Mouse (Mus musculus) embryonic fibroblast, embryonic 13.5 days (primary cell): Measurements from ENCODE around the gene Vrk2. TPM values are rescaled to one million over a fixed set of nuclear protein-coding genes. Genes with fewer than 3 reads are reported as not detected.
A peak's percentile ranks its signal among the peaks of the same experiment; 100 is the strongest.

Experiments used
- H3K27ac ChIP-seq: 2 replicates; pipeline ENCODE4 v1.5.1; 2012; ENCODE audit warnings: low read length, control low read depth, inconsistent platforms; ENCODE audit not compliant: insufficient read depth
- H3K4me1 ChIP-seq: 2 replicates; pipeline ENCODE4 v1.6.1; 2011; ENCODE audit warnings: low read length; ENCODE audit not compliant: control insufficient read depth, insufficient read depth
- H3K4me3 ChIP-seq: 2 replicates; pipeline ENCODE4 v1.5.1; 2011; ENCODE audit warnings: mild to moderate bottlenecking, control low read depth, low read length; ENCODE audit not compliant: insufficient read depth
- CTCF ChIP-seq: IDR thresholded peaks from 2 replicates; pipeline ENCODE4 v1.5.1; 2011; ENCODE audit warnings: mild to moderate bottlenecking, control low read depth, low read length, moderate library complexity, borderline replicate concordance; ENCODE audit not compliant: insufficient read depth
- POLR2A ChIP-seq: IDR thresholded peaks from 2 replicates; pipeline ENCODE4 v1.6.1; 2011; ENCODE audit warnings: low read depth, mild to moderate bottlenecking, control low read depth, low read length, moderate library complexity
- polyA plus RNA-seq: library from polyadenylated mRNA; stranded (reverse); fragments of >200 nt; gene quantifications from 2 replicates; pipeline ENCODE4 v1.2.4, GENCODE M21; 2011; ENCODE audit warnings: low read depth; ENCODE audit not compliant: missing spikeins, insufficient read length

Vrk2 gene
- polyA plus RNA-seq, 1 experiment = 23.1 TPM

- TF ChIP-seq POLR2A = no peak
- no peak for TF ChIP-seq CTCF
- H3K27ac ChIP-seq = peak overlapping the region; percentile 28
- no peaks in the 10 kb centered on the region; the same call in 1 of the 2 replicates for H3K4me1 ChIP-seq
- H3K4me3 ChIP-seq = no peak overlapping the region
Measured at GRCm38 (mm10) chr11:26489761-26490466, 103.9 kb downstream of the Vrk2 start.

- no peak overlapping the region for H3K4me3 ChIP-seq
- H3K27ac ChIP-seq = no peak overlapping the region
- TF ChIP-seq CTCF = no peak
- TF ChIP-seq POLR2A = no peak
Measured at GRCm38 (mm10) chr11:26481691-26482242, 112.0 kb downstream of the Vrk2 start.

DNA sequence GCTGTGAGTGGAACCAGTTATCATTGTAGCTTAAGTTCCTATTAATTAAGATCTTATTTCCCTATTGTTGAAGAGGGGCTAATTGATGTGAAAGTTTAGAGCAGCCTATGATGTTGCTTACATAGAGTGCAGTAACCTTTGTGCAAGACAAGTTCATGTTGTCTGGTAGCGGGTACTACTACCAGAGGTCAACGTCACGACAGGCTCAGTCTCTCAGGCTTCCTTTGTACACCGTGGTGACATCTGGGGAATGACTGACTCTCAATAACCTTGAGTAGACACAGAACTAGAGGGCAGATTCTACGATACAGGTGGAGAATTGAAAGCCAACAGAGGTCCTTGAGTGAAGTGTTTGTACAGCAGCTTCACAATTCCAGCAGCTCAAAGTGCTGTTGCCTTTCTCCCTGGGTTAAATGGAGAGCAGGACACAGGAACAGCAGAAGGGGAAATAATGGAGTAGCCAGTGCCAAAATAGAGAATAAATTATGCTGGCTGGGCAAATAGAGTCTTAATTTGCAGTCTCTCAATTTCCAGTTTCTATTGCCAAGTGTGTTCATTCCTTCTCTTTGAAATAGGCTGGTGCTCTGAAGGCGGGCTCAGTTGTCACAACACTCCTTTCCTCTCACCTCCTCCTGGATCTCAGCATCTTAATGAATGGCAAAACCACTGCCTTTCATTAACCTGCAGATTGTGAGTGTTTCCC lies 116.6 kb downstream of the Vrk2 start:
- H3K4me1 ChIP-seq = 0 out of 2 replicates have a peak, but pooled peaks cover 3% of the 10 kb centered on the region
- TF ChIP-seq POLR2A (no peak), CTCF (no peak)
- no peak overlapping the region for H3K27ac ChIP-seq
- no peak overlapping the region for H3K4me3 ChIP-seq

More at GRCm38 (mm10) chr11:26481691-26482242, 112.0 kb downstream of the Vrk2 start:
- H3K4me1 ChIP-seq = no peaks in the 10 kb centered on the region

GRCm38 (mm10) chr11:26454081-26454480 lies 139.7 kb downstream of the Vrk2 start:
- Histone ChIP-seq H3K4me1 (no peaks in the 10 kb centered on the region), H3K27ac (no peak overlapping the region), H3K4me3 (no peak overlapping the region)
- TF ChIP-seq CTCF (no peak), POLR2A (no peak)

DNA sequence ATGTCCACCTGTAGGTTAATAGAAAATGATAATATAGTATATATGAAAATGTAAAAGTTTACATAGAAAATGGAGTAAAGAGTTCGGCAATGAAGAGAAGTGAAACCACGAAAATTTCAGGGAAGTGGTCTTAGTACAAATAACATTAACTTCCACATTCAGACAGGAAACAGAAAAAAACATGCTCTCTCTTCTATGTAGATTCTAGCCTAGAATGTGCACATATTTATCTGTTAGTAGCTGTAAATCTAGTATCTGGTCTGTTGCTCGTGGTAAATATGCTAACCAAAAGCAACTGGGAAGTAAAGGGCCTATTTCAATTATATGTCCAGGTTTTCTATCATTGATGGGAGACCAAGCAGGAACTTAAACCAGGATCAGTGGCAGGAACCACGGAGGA lies 141.1 kb downstream of the Vrk2 start:
- H3K4me3 ChIP-seq = no peak overlapping the region
- no peak overlapping the region for H3K27ac ChIP-seq
- no peak for TF ChIP-seq POLR2A
- TF ChIP-seq CTCF = no peak
- no peaks in the 10 kb centered on the region for H3K4me1 ChIP-seq

GRCm38 (mm10) chr11:26451228-26451627 lies 142.6 kb downstream of the Vrk2 start:
- TF ChIP-seq CTCF (no peak), POLR2A (no peak)
- H3K4me3 ChIP-seq = no peak overlapping the region
- H3K4me1 ChIP-seq = no peaks in the 10 kb centered on the region
- H3K27ac ChIP-seq = no peak overlapping the region

GRCm38 (mm10) chr11:26450636-26451035 lies 143.2 kb downstream of the Vrk2 start:
- no peak overlapping the region for H3K27ac ChIP-seq
- TF ChIP-seq POLR2A = no peak
- no peak for TF ChIP-seq CTCF
- no peak overlapping the region for H3K4me3 ChIP-seq
- no peaks in the 10 kb centered on the region for H3K4me1 ChIP-seq

GRCm38 (mm10) chr11:26449789-26450188 lies 144.0 kb downstream of the Vrk2 start:
- H3K27ac ChIP-seq = no peak overlapping the region
- TF ChIP-seq CTCF = no peak
- no peak for TF ChIP-seq POLR2A

GRCm38 (mm10) chr11:26444374-26444773 lies 149.4 kb downstream of the Vrk2 start:
- no peak for TF ChIP-seq POLR2A
- TF ChIP-seq CTCF = no peak
- no peak overlapping the region for H3K4me3 ChIP-seq

More at GRCm38 (mm10) chr11:26449789-26450188, 144.0 kb downstream of the Vrk2 start:
- no peak overlapping the region for H3K4me3 ChIP-seq
- H3K4me1 ChIP-seq = no peaks in the 10 kb centered on the region

DNA sequence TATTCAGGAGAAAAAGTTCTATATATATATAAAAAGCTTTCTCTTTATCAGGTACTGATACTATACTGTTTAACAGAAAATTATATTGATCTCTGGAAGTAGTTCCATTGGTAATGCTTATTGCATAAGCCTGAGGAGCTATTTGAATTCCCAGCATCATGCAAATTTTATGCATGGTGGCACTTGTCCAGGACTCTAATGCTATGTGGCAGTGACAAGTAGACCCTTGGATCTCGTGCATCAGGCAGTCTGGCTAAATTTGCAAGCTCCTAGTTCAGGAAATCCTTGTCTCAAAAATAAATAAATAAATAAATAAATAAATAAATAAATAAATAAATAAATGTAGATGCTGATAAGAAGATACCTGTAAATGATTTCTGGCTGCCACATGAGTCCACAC lies 152.7 kb downstream of the Vrk2 start:
- H3K27ac ChIP-seq = no peak overlapping the region
- TF ChIP-seq POLR2A (no peak), CTCF (no peak)
- H3K4me1 ChIP-seq = no peaks in the 10 kb centered on the region
- H3K4me3 ChIP-seq = no peak overlapping the region

More at GRCm38 (mm10) chr11:26444374-26444773, 149.4 kb downstream of the Vrk2 start:
- no peak overlapping the region for H3K27ac ChIP-seq
- no peaks in the 10 kb centered on the region for H3K4me1 ChIP-seq
